Mouse (Mus musculus) limb, embryonic 15.5 days (tissue): Measurements from ENCODE around the gene Slc24a5. TPM values are rescaled to one million over a fixed set of nuclear protein-coding genes. Genes with fewer than 3 reads are reported as not detected.

ENCODE experiments used
- ATAC-seq: fragments of 200-750 bp; cut with Nextera tagmentation; 2 replicates; pipeline ENCODE4 v1.8.0; 2017; ENCODE audit warnings: low read depth, moderate TSS enrichment; ENCODE audit not compliant: insufficient number of reproducible peaks, low FRiP score, low TSS enrichment
- H3K27ac ChIP-seq: fragments of 300-500 bp; sonication (generic); 2 replicates; pipeline ENCODE4 v1.5.1; 2015; ENCODE audit warnings: moderate library complexity, mild to moderate bottlenecking, inconsistent platforms
- H3K27me3 ChIP-seq: fragments of 300-500 bp; sonication (generic); 2 replicates; pipeline ENCODE4 v1.6.1; 2015; ENCODE audit warnings: inconsistent platforms
- H3K36me3 ChIP-seq: fragments of 300-500 bp; sonication (generic); 2 replicates; pipeline ENCODE4 v1.6.1; 2015; ENCODE audit warnings: inconsistent platforms
- H3K4me1 ChIP-seq: fragments of 300-500 bp; sonication (generic); 2 replicates; pipeline ENCODE4 v1.6.1; 2015; ENCODE audit warnings: inconsistent platforms
- H3K4me2 ChIP-seq: fragments of 300-500 bp; sonication (generic); 2 replicates; pipeline ENCODE4 v1.6.1; 2015; ENCODE audit warnings: mild to moderate bottlenecking, inconsistent platforms
- H3K4me3 ChIP-seq: fragments of 300-500 bp; sonication (generic); 2 replicates; pipeline ENCODE4 v1.5.1; 2015; ENCODE audit warnings: mild to moderate bottlenecking, inconsistent platforms
- H3K9ac ChIP-seq: fragments of 300-500 bp; sonication (generic); 2 replicates; pipeline ENCODE4 v1.6.1; 2015; ENCODE audit warnings: inconsistent platforms
- H3K9me3 ChIP-seq: fragments of 300-500 bp; sonication (generic); 2 replicates; pipeline ENCODE4 v1.6.1; 2016; ENCODE audit warnings: inconsistent platforms
- WGBS: fragments of 180-500 bp; shearing (Covaris S2); methylation state at CpG from one replicate; pipeline ENCODE4 v1.1.7; 2015; 5-methylcytosine and 5-hydroxymethylcytosine counted together
- polyA plus RNA-seq: library from polyadenylated mRNA; unstranded; fragments of >200 nt; fragmentation: Nextera tagmentation; extraction: Ambion mirVana; gene quantifications from 2 replicates; pipeline ENCODE4 v1.2.1, GENCODE M21; 2015

Gene Slc24a5
- polyA plus RNA-seq, 1 experiment from 2014 or later: 4.7 TPM

- Histone ChIP-seq H3K9me3 (no peaks in the 10 kb centered on the region), H3K4me1 (peaks cover 6% of the 10 kb centered on the region; the same call in 1 of the 2 replicates), H3K4me2 (peak within 1 kb of the TSS; percentile 51), H3K9ac (peak within 1 kb of the TSS; percentile 95), H3K27ac (peak within 1 kb of the TSS; percentile 93), H3K36me3 (no peaks in the 10 kb centered on the region), H3K27me3 (0 out of 2 replicates have a peak, but pooled peaks cover 6% of the 10 kb centered on the region), H3K4me3 (peak within 1 kb of the TSS; percentile 71)
- peak; percentile 66; the same call in 1 of the 2 replicates for ATAC-seq
- under 1% methylated on average over 34 of the region's 48 CpGs for WGBS
These were observed 55.5 kb downstream of the Slc24a5 start, which contains the start of gene Myef2 for GRCm38 (mm10) chr2:125123477-125123852. TSS of gene Myef2 (minus strand) at chr2:125123661.

DNA sequence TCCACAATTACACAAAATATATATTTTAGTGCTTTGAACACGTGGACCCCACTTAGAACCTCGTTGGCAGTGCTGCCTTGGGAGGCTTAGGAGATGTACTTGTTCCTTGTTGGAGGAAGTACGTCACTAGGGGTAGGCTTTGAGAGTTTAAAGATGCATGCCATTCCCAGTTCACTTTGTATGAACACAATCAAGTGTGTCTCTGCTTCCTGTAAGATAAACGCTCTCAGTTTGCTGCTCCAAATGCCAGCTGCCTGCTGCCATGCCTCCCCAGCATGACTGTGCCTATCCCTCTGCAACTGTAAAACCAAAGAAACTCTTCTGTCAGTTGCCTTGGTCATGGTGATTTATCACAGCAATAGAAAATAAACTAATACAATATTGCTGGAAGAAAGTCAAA, 57.9 kb downstream of the Slc24a5 start:
- no peaks in the 10 kb centered on the region for H3K36me3 ChIP-seq
- H3K4me2 ChIP-seq: no peak overlapping the region
- H3K27ac ChIP-seq: no peak overlapping the region
- WGBS: 30% methylated on average over 4 of the region's 4 CpGs
- H3K4me1 ChIP-seq: peaks cover 6% of the 10 kb centered on the region; the same call in 1 of the 2 replicates
- H3K27me3 ChIP-seq: 0 out of 2 replicates have a peak, but pooled peaks cover 6% of the 10 kb centered on the region
- H3K9ac ChIP-seq: no peak overlapping the region
- no peak for ATAC-seq
- H3K9me3 ChIP-seq: no peaks in the 10 kb centered on the region
- H3K4me3 ChIP-seq: no peak overlapping the region

DNA sequence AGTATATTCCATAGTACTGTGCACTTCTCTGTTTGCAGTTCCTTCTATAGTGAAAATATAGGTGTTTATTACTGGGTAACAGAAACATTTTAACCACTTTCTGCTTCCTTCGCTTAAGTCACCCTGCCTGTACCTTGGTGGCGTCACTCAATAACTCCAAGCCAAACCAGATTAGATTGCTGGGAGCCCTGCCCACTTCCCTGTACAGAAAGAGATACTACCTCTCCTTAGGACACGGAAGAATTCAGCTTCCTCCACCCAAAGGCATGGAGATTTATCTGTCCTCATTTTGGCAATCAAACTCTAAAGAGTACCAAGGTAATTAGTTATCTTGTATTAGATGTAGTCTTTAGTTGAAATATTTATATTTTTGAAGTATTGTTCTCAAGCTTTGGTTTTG, 58.9 kb downstream of the Slc24a5 start:
- Histone ChIP-seq H3K9ac (no peak overlapping the region), H3K4me2 (no peak overlapping the region), H3K36me3 (no peaks in the 10 kb centered on the region), H3K27ac (no peak overlapping the region), H3K27me3 (0 out of 2 replicates have a peak, but pooled peaks cover 6% of the 10 kb centered on the region), H3K4me3 (no peak overlapping the region), H3K4me1 (peaks cover 6% of the 10 kb centered on the region; the same call in 1 of the 2 replicates), H3K9me3 (no peaks in the 10 kb centered on the region)
- 80% methylated on average over 3 of the region's 3 CpGs for WGBS
- ATAC-seq: no peak

GRCm38 (mm10) chr2:125134113-125134512, 66.2 kb downstream of the Slc24a5 start:
- H3K4me2 ChIP-seq: no peak overlapping the region
- peaks cover 10% of the 10 kb centered on the region; the same call in 1 of the 2 replicates for H3K27me3 ChIP-seq
- H3K4me3 ChIP-seq: no peak overlapping the region
- no peak overlapping the region for H3K27ac ChIP-seq
- H3K36me3 ChIP-seq: no peaks in the 10 kb centered on the region
- peaks cover 8% of the 10 kb centered on the region for H3K4me1 ChIP-seq
- H3K9me3 ChIP-seq: no peaks in the 10 kb centered on the region
- WGBS: 38% methylated on average over 4 of the region's 4 CpGs
- ATAC-seq: no peak
- H3K9ac ChIP-seq: no peak overlapping the region

DNA sequence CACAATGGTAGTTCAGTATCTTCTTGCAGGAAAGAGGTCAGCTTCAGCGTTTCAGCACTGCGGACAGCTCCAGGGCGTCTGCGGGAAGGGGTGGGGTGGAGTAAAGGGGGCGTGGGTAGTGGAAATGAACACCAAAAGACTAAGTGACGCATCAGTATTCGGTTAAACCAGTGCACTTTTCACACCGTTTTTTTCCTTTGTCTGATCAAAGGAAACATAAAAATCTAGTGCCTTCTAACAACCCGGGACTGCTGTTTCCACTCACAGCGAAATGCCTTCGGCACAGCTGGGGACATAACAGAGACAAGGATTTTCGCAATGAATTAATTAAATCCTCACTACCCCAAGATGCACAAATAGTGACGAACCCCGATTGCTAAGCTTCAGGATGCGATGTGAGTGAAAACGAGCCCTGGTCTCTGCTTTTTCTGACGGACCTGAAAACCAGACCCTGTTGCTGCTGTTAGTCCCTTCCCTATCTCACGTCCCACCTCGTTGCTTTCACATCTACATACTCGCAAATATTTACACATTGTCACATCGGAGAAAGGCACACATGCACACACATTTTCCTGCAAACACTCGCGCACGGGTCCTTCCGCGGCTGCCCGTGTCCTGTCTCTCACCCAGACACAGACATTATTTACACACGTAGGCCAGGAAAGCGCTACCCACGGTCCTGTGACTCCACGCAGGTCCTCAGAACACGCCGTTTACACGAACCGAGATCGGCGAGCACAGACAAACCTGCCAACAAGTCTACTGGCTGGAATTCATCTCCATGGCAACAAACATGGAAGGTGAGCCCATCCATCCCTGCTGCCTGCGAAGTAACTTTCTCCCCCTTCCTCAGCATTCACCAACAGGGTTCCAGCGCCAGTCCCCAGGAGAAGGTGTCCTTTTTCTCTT, 68.2 kb downstream of the Slc24a5 start, which contains the start of gene Ctxn2:
TSS of gene Ctxn2 (plus strand) at position 790 of the 909 bp plus-strand sequence.
- peaks cover 10% of the 10 kb centered on the region; the same call in 1 of the 2 replicates for H3K27me3 ChIP-seq
- WGBS: under 1% methylated on average over 39 of the region's 39 CpGs
- peaks cover 8% of the 10 kb centered on the region for H3K4me1 ChIP-seq
- H3K27ac ChIP-seq: no peak within 1 kb of the TSS
- H3K9me3 ChIP-seq: no peaks in the 10 kb centered on the region
- H3K9ac ChIP-seq: no peak within 1 kb of the TSS
- H3K36me3 ChIP-seq: no peaks in the 10 kb centered on the region
- H3K4me3 ChIP-seq: peak within 1 kb of the TSS; percentile 24
- ATAC-seq: no peak
- H3K4me2 ChIP-seq: peak within 1 kb of the TSS; percentile 55

GRCm38 (mm10) chr2:125136846-125137245, 68.9 kb downstream of the Slc24a5 start:
- ATAC-seq: no peak
- Histone ChIP-seq H3K9ac (no peak overlapping the region), H3K36me3 (no peaks in the 10 kb centered on the region), H3K9me3 (no peaks in the 10 kb centered on the region), H3K4me2 (0 out of 2 replicates have a peak overlapping the region, but pooled peaks have one; percentile 55), H3K4me3 (no peak overlapping the region), H3K27ac (no peak overlapping the region), H3K27me3 (peaks cover 10% of the 10 kb centered on the region; the same call in 1 of the 2 replicates), H3K4me1 (peaks cover 8% of the 10 kb centered on the region)
- 31% methylated on average over 7 of the region's 7 CpGs for WGBS

Other genes with a start within 250 kb of the Slc24a5 start
- 72.4 and 80.6 TPM in 2 replicates for gene Myef2, start 55.5 kb downstream of the Slc24a5 start, polyA plus RNA-seq
- not detected in 2 replicates for gene Ctxn2, start 68.6 kb downstream of the Slc24a5 start, polyA plus RNA-seq
- gene Slc12a1, start 84.4 kb downstream of the Slc24a5 start, polyA plus RNA-seq: 0.04 TPM in 1 of 2 replicates, not detected in the other
- gene Dut, start 179.1 kb downstream of the Slc24a5 start, polyA plus RNA-seq: 97.0 and 100 TPM in 2 replicates